In genomic region chr1:162740401-162740835, GRCm38 (mm10) we compare ENCODE assay signal across 7 mouse cellular contexts. TPM values are rescaled to one million over a fixed set of nuclear protein-coding genes. Genes with fewer than 3 reads are reported as not detected.
A peak's percentile ranks its signal among the peaks of the same experiment; 100 is the strongest.
DNase-seq lines count a peak whose midpoint lies in the region; ATAC-seq lines count a peak whose summit lies in the region.

Gene Prrc2c, minus strand, starts transcription at chr1:162740556.

- H3K27ac ChIP-seq in embryonic facial prominence, embryonic 11.5 days (replicated peaks; ENCODE audit: low read depth, low read length) = peak within 1 kb of the TSS; percentile 98
- peak within 1 kb of the TSS; percentile 99 for H3K27ac ChIP-seq in limb, embryonic 10.5 days
- H3K27ac ChIP-seq in midbrain, embryonic 13.5 days = peak within 1 kb of the TSS; percentile 99

- H3K9me3 ChIP-seq in embryonic facial prominence, embryonic 11.5 days (replicated peaks; ENCODE audit: control insufficient read depth, low read length) = no peaks in the 10 kb centered on the region
- H3K9me3 ChIP-seq in limb, embryonic 10.5 days (replicated peaks) = no peaks in the 10 kb centered on the region
- H3K9me3 ChIP-seq in midbrain, embryonic 13.5 days = no peaks in the 10 kb centered on the region

- peak; percentile 92 for ATAC-seq in embryonic facial prominence, embryonic 11.5 days (replicated peaks; ENCODE audit: insufficient number of reproducible peaks, low FRiP score, low TSS enrichment, low read depth)
- ATAC-seq in granulocyte monocyte progenitor cell, adult 5-6 weeks (replicated peaks; ENCODE audit: poor library complexity, severe bottlenecking) = peak; percentile 92
- ATAC-seq in midbrain, embryonic 13.5 days = peak; percentile 96

- WGBS in embryonic facial prominence, embryonic 11.5 days = under 1% methylated on average over 36 of the region's 36 CpGs
- WGBS in limb, embryonic 10.5 days = under 1% methylated on average over 36 of the region's 36 CpGs
- WGBS in midbrain, embryonic 13.5 days = under 1% methylated on average over 36 of the region's 36 CpGs

- peak within 1 kb of the TSS; percentile 70 for H3K4me2 ChIP-seq in embryonic facial prominence, embryonic 11.5 days (ENCODE audit: low read depth, low read length)
- H3K4me2 ChIP-seq in midbrain, embryonic 13.5 days (replicated peaks) = peak within 1 kb of the TSS; percentile 82

- DNase-seq in adrenal gland, postnatal 14 days = peak; percentile 99
- peak; percentile 100 for DNase-seq in embryonic facial prominence, embryonic 11.5 days (ENCODE audit: low spot score)
- peak; percentile 98 for DNase-seq in kidney, adult 11 months
- DNase-seq in limb, embryonic 10.5 days (ENCODE audit: low spot score) = peak; percentile 99
- DNase-seq in spleen, adult 12 weeks (ENCODE audit: low spot score) = peak; percentile 95

- peak within 1 kb of the TSS; percentile 99 for H3K4me3 ChIP-seq in embryonic facial prominence, embryonic 11.5 days (ENCODE audit: low read depth, low read length)
- peak within 1 kb of the TSS; percentile 92 for H3K4me3 ChIP-seq in limb, embryonic 10.5 days
- H3K4me3 ChIP-seq in midbrain, embryonic 13.5 days (replicated peaks) = peak within 1 kb of the TSS; percentile 98

- H3K4me1 ChIP-seq in embryonic facial prominence, embryonic 11.5 days (ENCODE audit: control insufficient read depth, insufficient read depth, low read length) = no peaks in the 10 kb centered on the region
- H3K4me1 ChIP-seq in limb, embryonic 10.5 days = peaks cover 17% of the 10 kb centered on the region
- H3K4me1 ChIP-seq in midbrain, embryonic 13.5 days (replicated peaks) = peaks cover 28% of the 10 kb centered on the region

- H3K36me3 ChIP-seq in embryonic facial prominence, embryonic 11.5 days (replicated peaks; ENCODE audit: control insufficient read depth, insufficient read depth, low read depth, low read length) = no peaks in the 10 kb centered on the region
- H3K36me3 ChIP-seq in limb, embryonic 10.5 days = peaks cover 10% of the 10 kb centered on the region
- H3K36me3 ChIP-seq in midbrain, embryonic 13.5 days = no peaks in the 10 kb centered on the region

- peak within 1 kb of the TSS; percentile 99 for H3K9ac ChIP-seq in embryonic facial prominence, embryonic 11.5 days (replicated peaks; ENCODE audit: low read length)
- peak within 1 kb of the TSS; percentile 99 for H3K9ac ChIP-seq in midbrain, embryonic 13.5 days (replicated peaks)

- no peaks in the 10 kb centered on the region for H3K27me3 ChIP-seq in embryonic facial prominence, embryonic 11.5 days (ENCODE audit: control insufficient read depth, insufficient read depth, low read length)
- no peaks in the 10 kb centered on the region for H3K27me3 ChIP-seq in limb, embryonic 10.5 days (ENCODE audit: low read depth, poor library complexity, severe bottlenecking)
- H3K27me3 ChIP-seq in midbrain, embryonic 13.5 days = no peaks in the 10 kb centered on the region

RNA-seq across cellular contexts. Expression of gene Prrc2c, which starts in this region (rescaled TPM):
- 161 and 178 TPM in 2 replicates for total RNA-seq in adrenal gland, postnatal 14 days (2021)
- polyA plus RNA-seq in embryonic facial prominence, embryonic 11.5 days (2014; fragmentation: Nextera tagmentation; extraction: Ambion mirVana) = 156 and 164 TPM in 2 replicates
- total RNA-seq in granulocyte monocyte progenitor cell, adult 5-6 weeks (2014; fragmentation: Nextera tagmentation) = 226 and 227 TPM in 2 replicates
- 132 and 152 TPM in 2 replicates for total RNA-seq in granulocyte monocyte progenitor cell, adult 5-6 weeks (2017)
- polyA plus RNA-seq in limb, embryonic 10.5 days (2016; fragmentation: Nextera tagmentation; extraction: Ambion mirVana) = 144 and 146 TPM in 2 replicates
- polyA plus RNA-seq in midbrain, embryonic 13.5 days (2015; fragmentation: Nextera tagmentation; extraction: Ambion mirVana) = 171 and 187 TPM in 2 replicates

Comparison
In these comparisons a context has a peak if more than half of its experiments do, and no peak if none do; other contexts are left out.
1. Peak in every context shown above with its lines: DNase-seq, ATAC-seq, H3K4me3 ChIP-seq and H3K27ac ChIP-seq.